Comparison of ENCODE assay signal across 11 mouse cellular contexts in genomic region chr10:4111095-4111794, GRCm38 (mm10).
DNase-seq lines count a peak whose midpoint lies in the region; ATAC-seq lines count a peak whose summit lies in the region.
"Had no signal": no experiment of that assay in that cellular context is flagged by ENCODE, and none has a peak within 500 bp of the region (broad histone marks: within the 10 kb centered on the region; RNA-seq: fewer than 3 reads in every experiment).

No protein-coding gene starts in this region.

- DNase-seq in retina, postnatal 1 day: peak; percentile 17
- DNase-seq in retina, embryonic 14.5 days (ENCODE audit: low spot score): no peak
- DNase-seq in liver, embryonic 13.5 days: no peak
- DNase-seq in yolk sac, embryonic 10.5 days (ENCODE audit: low spot score): peak; percentile 30
- no peak for DNase-seq in thymus, postnatal 0 days (ENCODE audit: low spot score)
- DNase-seq: thymus, adult 18-20 months had no signal

- H3K4me1 ChIP-seq in heart, embryonic 14.5 days (ENCODE audit: control insufficient read depth in 2 of 2, insufficient read depth in 2 of 2, low read length in 2 of 2): peaks cover 34 to 47% of the 10 kb centered on the region in 2 experiments
- H3K4me1 ChIP-seq in liver, embryonic 13.5 days (replicated peaks): peaks cover 17% of the 10 kb centered on the region
- H3K4me1 ChIP-seq in hindbrain, embryonic 12.5 days: peaks cover 28% of the 10 kb centered on the region

- 62% methylated on average over 19 of the region's 19 CpGs for WGBS in heart, embryonic 14.5 days
- WGBS in liver, embryonic 13.5 days (ENCODE audit: insufficient replicate concordance): 70% methylated on average over 19 of the region's 19 CpGs
- 73% methylated on average over 19 of the region's 19 CpGs for WGBS in hindbrain, embryonic 12.5 days

- no peak overlapping the region; the same call in 1 of the 2 replicates for H3K9ac ChIP-seq in heart, embryonic 14.5 days (ENCODE audit: low read length)
- no peak overlapping the region for H3K9ac ChIP-seq in liver, embryonic 13.5 days
- H3K9ac ChIP-seq in hindbrain, embryonic 12.5 days: no peak overlapping the region
- H3K9ac ChIP-seq: forebrain, embryonic 12.5 days; limb, embryonic 15.5 days had no signal

- H3K4me2 ChIP-seq in heart, embryonic 14.5 days (ENCODE audit: low read length): peak overlapping the region; percentile 8; the same call in 1 of the 2 replicates
- H3K4me2 ChIP-seq in liver, embryonic 13.5 days: peak overlapping the region; percentile 26; the same call in 1 of the 2 replicates
- no peak overlapping the region for H3K4me2 ChIP-seq in hindbrain, embryonic 12.5 days (replicated peaks)
- H3K4me2 ChIP-seq: forebrain, embryonic 12.5 days; limb, embryonic 15.5 days had no signal

- peak overlapping the region; percentile 36 to 50 for H3K27ac ChIP-seq in heart, embryonic 14.5 days (replicated peaks in 1 of 2; ENCODE audit: control insufficient read depth in 1 of 2, insufficient read depth in 1 of 2, low read depth in 2 of 2, low read length in 2 of 2)
- no peak overlapping the region; the same call in 1 of the 2 replicates for H3K27ac ChIP-seq in liver, embryonic 13.5 days
- H3K27ac ChIP-seq in hindbrain, embryonic 12.5 days: no peak overlapping the region
- H3K27ac ChIP-seq: forebrain, embryonic 12.5 days; limb, embryonic 15.5 days had no signal

- no peak for ATAC-seq in heart, embryonic 14.5 days (ENCODE audit: insufficient number of reproducible peaks, insufficient read depth, low FRiP score, low read depth)
- ATAC-seq in liver, embryonic 13.5 days (ENCODE audit: low read depth): peak; percentile 41; the same call in 1 of the 2 replicates
- no peak for ATAC-seq in hindbrain, embryonic 12.5 days (ENCODE audit: low FRiP score)
- ATAC-seq: hindbrain, embryonic 16.5 days had no signal

- H3K9me3 ChIP-seq in heart, embryonic 14.5 days (ENCODE audit: control insufficient read depth, low read length): no peaks in the 10 kb centered on the region
- no peaks in the 10 kb centered on the region for H3K9me3 ChIP-seq in liver, embryonic 13.5 days (replicated peaks)
- no peaks in the 10 kb centered on the region for H3K9me3 ChIP-seq in hindbrain, embryonic 12.5 days (replicated peaks)
- H3K9me3 ChIP-seq: forebrain, embryonic 12.5 days; limb, embryonic 15.5 days had no signal

- H3K27me3 ChIP-seq in heart, embryonic 14.5 days (ENCODE audit: control insufficient read depth, insufficient read depth, low read length): no peaks in the 10 kb centered on the region
- no peaks in the 10 kb centered on the region for H3K27me3 ChIP-seq in liver, embryonic 13.5 days
- H3K27me3 ChIP-seq in hindbrain, embryonic 12.5 days: no peaks in the 10 kb centered on the region
- H3K27me3 ChIP-seq: forebrain, embryonic 12.5 days; limb, embryonic 15.5 days had no signal

- no peaks in the 10 kb centered on the region for H3K36me3 ChIP-seq in heart, embryonic 14.5 days (ENCODE audit: control insufficient read depth, insufficient read depth, low read length)
- peaks cover 59% of the 10 kb centered on the region for H3K36me3 ChIP-seq in liver, embryonic 13.5 days
- no peaks in the 10 kb centered on the region for H3K36me3 ChIP-seq in hindbrain, embryonic 12.5 days
- H3K36me3 ChIP-seq: forebrain, embryonic 12.5 days; limb, embryonic 15.5 days had no signal

- no peak overlapping the region for H3K4me3 ChIP-seq in heart, embryonic 14.5 days (ENCODE audit: control insufficient read depth in 1 of 2, insufficient read depth in 1 of 2, low read depth in 1 of 2, low read length in 2 of 2)
- no peak overlapping the region for H3K4me3 ChIP-seq in liver, embryonic 13.5 days (replicated peaks)
- H3K4me3 ChIP-seq in hindbrain, embryonic 12.5 days: no peak overlapping the region
- H3K4me3 ChIP-seq: forebrain, embryonic 12.5 days; limb, embryonic 15.5 days had no signal

Comparison
In these comparisons a context has a peak if more than half of its experiments do, and no peak if none do; other contexts are left out.
1. DNase-seq: peak in retina, postnatal 1 day (single experiment) and yolk sac, embryonic 10.5 days (single experiment); none in retina, embryonic 14.5 days (single experiment), liver, embryonic 13.5 days (single experiment) and thymus, postnatal 0 days (single experiment).
2. H3K27ac ChIP-seq: peak in heart, embryonic 14.5 days (2 of 2); none in liver, embryonic 13.5 days (single experiment) and hindbrain, embryonic 12.5 days (single experiment).